In the genomic region with DNA sequence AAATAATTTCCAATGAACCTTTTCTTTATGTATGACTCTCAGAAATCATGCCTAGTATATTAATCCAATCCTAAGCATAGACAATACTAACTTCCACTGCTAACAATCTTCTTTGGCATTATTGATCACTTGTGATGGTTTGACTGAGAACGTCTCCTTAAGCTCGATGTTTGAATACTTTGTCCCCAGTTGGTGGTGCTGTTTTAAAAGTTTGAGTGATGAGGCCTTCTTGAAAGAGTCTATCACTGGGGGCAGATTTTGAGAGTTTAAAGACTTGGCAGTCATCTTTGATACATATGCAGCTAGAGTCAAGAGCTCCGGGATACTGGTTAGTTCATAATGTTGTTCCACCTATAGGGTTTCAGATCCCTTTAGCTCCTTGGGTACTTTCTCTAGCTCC, we compare ENCODE assay signal across 20 mouse cellular contexts.
"Had no signal": no experiment of that assay in that cellular context is flagged by ENCODE, and none has a peak within 500 bp of the region (broad histone marks: within the 10 kb centered on the region; RNA-seq: fewer than 3 reads in every experiment).

No protein-coding gene starts in this region.

- H3K4me1 ChIP-seq: lung, embryonic 15.5 days; midbrain, embryonic 12.5 days; neural tube, embryonic 13.5 days; neural tube, embryonic 15.5 days; stomach, embryonic 15.5 days had no signal

- ATAC-seq: lung, postnatal 0 days; midbrain, embryonic 16.5 days had no signal

- H3K36me3 ChIP-seq: lung, embryonic 15.5 days; midbrain, embryonic 10.5 days; midbrain, embryonic 12.5 days; neural tube, embryonic 13.5 days; neural tube, embryonic 15.5 days; stomach, embryonic 15.5 days had no signal

- H3K9me3 ChIP-seq: lung, embryonic 15.5 days; midbrain, embryonic 10.5 days; midbrain, embryonic 12.5 days; neural tube, embryonic 13.5 days; neural tube, embryonic 15.5 days; stomach, embryonic 15.5 days had no signal

- H3K9ac ChIP-seq: lung, embryonic 15.5 days; midbrain, embryonic 12.5 days; neural tube, embryonic 13.5 days; neural tube, embryonic 15.5 days; stomach, embryonic 15.5 days had no signal

- H3K27me3 ChIP-seq: lung, embryonic 15.5 days; midbrain, embryonic 12.5 days; neural tube, embryonic 13.5 days; neural tube, embryonic 15.5 days; stomach, embryonic 15.5 days had no signal

- DNase-seq: lung, adult 2 months; lung, postnatal 14 days; lung, postnatal 4 days; midbrain, embryonic 14.5 days; retina, postnatal 1 day; right cerebral cortex, adult 18-20 months; right cerebral cortex, postnatal 14 days; thymus, adult 2 months; thymus, postnatal 25 days; thymus, postnatal 4 days had no signal

- H3K4me3 ChIP-seq: lung, embryonic 15.5 days; midbrain, embryonic 10.5 days; midbrain, embryonic 12.5 days; myocyte; neural tube, embryonic 13.5 days; neural tube, embryonic 15.5 days; stomach, embryonic 15.5 days had no signal

- H3K4me2 ChIP-seq: lung, embryonic 15.5 days; midbrain, embryonic 12.5 days; neural tube, embryonic 13.5 days; neural tube, embryonic 15.5 days; stomach, embryonic 15.5 days had no signal

- H3K27ac ChIP-seq: lung, embryonic 15.5 days; midbrain, embryonic 10.5 days; midbrain, embryonic 12.5 days; neural tube, embryonic 13.5 days; neural tube, embryonic 15.5 days; stomach, embryonic 15.5 days; stomach, postnatal 0 days had no signal
